In genomic region chr4:148337890-148338880, GRCm38 (mm10) we compare ENCODE assay signal across 10 mouse cellular contexts. TPM values are rescaled to one million over a fixed set of nuclear protein-coding genes. Genes with fewer than 3 reads are reported as not detected.
A peak's percentile ranks its signal among the peaks of the same experiment; 100 is the strongest.
DNase-seq lines count a peak whose midpoint lies in the region; ATAC-seq and TF ChIP-seq lines count a peak whose summit lies in the region.
"Had no signal": no experiment of that assay in that cellular context is flagged by ENCODE, and none has a peak within 500 bp of the region (broad histone marks: within the 10 kb centered on the region; RNA-seq: fewer than 3 reads in every experiment).

No protein-coding gene starts in this region.

- no peaks in the 10 kb centered on the region for H3K9me3 ChIP-seq in forebrain, embryonic 11.5 days (ENCODE audit: control insufficient read depth, low read length)
- H3K9me3 ChIP-seq in forebrain, embryonic 16.5 days (ENCODE audit: control insufficient read depth, low read length) = no peaks in the 10 kb centered on the region
- H3K9me3 ChIP-seq in midbrain, embryonic 10.5 days (replicated peaks) = no peaks in the 10 kb centered on the region
- no peaks in the 10 kb centered on the region for H3K9me3 ChIP-seq in midbrain, embryonic 16.5 days (replicated peaks; ENCODE audit: control insufficient read depth, low read length, poor library complexity, severe bottlenecking)
- no peaks in the 10 kb centered on the region for H3K9me3 ChIP-seq in midbrain, postnatal 0 days (ENCODE audit: low read length)
- no peaks in the 10 kb centered on the region for H3K9me3 ChIP-seq in heart, embryonic 11.5 days (replicated peaks; ENCODE audit: control insufficient read depth, low read length)
- H3K9me3 ChIP-seq: neural tube, embryonic 13.5 days had no signal

- H3K27me3 ChIP-seq in forebrain, embryonic 11.5 days (ENCODE audit: control insufficient read depth, insufficient read depth, low read length) = no peaks in the 10 kb centered on the region
- no peaks in the 10 kb centered on the region for H3K27me3 ChIP-seq in forebrain, embryonic 16.5 days (replicated peaks; ENCODE audit: control insufficient read depth, insufficient read depth, low read length)
- H3K27me3 ChIP-seq in midbrain, embryonic 10.5 days (ENCODE audit: low read depth, poor library complexity, severe bottlenecking) = no peaks in the 10 kb centered on the region
- H3K27me3 ChIP-seq in midbrain, embryonic 16.5 days (ENCODE audit: control insufficient read depth, insufficient read depth, low read depth, low read length) = no peaks in the 10 kb centered on the region
- H3K27me3 ChIP-seq in midbrain, postnatal 0 days (ENCODE audit: insufficient read depth, low read length) = no peaks in the 10 kb centered on the region
- no peaks in the 10 kb centered on the region for H3K27me3 ChIP-seq in heart, embryonic 11.5 days (ENCODE audit: control insufficient read depth, insufficient read depth, low read length)
- H3K27me3 ChIP-seq: neural tube, embryonic 13.5 days; Patski had no signal

- no peak overlapping the region for H3K4me3 ChIP-seq in forebrain, embryonic 11.5 days (ENCODE audit: low read depth, low read length)
- no peak overlapping the region for H3K4me3 ChIP-seq in forebrain, embryonic 16.5 days (replicated peaks; ENCODE audit: low read length)
- no peak overlapping the region for H3K4me3 ChIP-seq in midbrain, embryonic 10.5 days
- H3K4me3 ChIP-seq in midbrain, embryonic 16.5 days (ENCODE audit: low read depth, low read length) = no peak overlapping the region
- no peak overlapping the region for H3K4me3 ChIP-seq in midbrain, postnatal 0 days (ENCODE audit: low read depth, low read length)
- no peak overlapping the region for H3K4me3 ChIP-seq in heart, embryonic 11.5 days (ENCODE audit: low read depth, low read length)
- H3K4me3 ChIP-seq: neural tube, embryonic 13.5 days had no signal

- no peak overlapping the region for H3K9ac ChIP-seq in forebrain, embryonic 11.5 days (ENCODE audit: low read length)
- no peak overlapping the region for H3K9ac ChIP-seq in forebrain, embryonic 16.5 days (replicated peaks; ENCODE audit: low read depth, low read length)
- H3K9ac ChIP-seq in midbrain, embryonic 16.5 days (ENCODE audit: low read depth, low read length) = no peak overlapping the region
- no peak overlapping the region for H3K9ac ChIP-seq in midbrain, postnatal 0 days (replicated peaks; ENCODE audit: low read length, poor library complexity, severe bottlenecking)
- no peak overlapping the region for H3K9ac ChIP-seq in heart, embryonic 11.5 days (ENCODE audit: low read depth, low read length)
- H3K9ac ChIP-seq: neural tube, embryonic 13.5 days had no signal

- H3K4me2 ChIP-seq in forebrain, embryonic 11.5 days (ENCODE audit: low read depth, low read length, severe bottlenecking) = no peak overlapping the region
- no peak overlapping the region for H3K4me2 ChIP-seq in forebrain, embryonic 16.5 days (ENCODE audit: low read length)
- H3K4me2 ChIP-seq in midbrain, embryonic 16.5 days (ENCODE audit: low read length) = no peak overlapping the region
- no peak overlapping the region for H3K4me2 ChIP-seq in midbrain, postnatal 0 days (ENCODE audit: low read depth, low read length, poor library complexity, severe bottlenecking)
- H3K4me2 ChIP-seq in heart, embryonic 11.5 days = no peak overlapping the region
- H3K4me2 ChIP-seq: neural tube, embryonic 13.5 days had no signal

- DNase-seq in forebrain, embryonic 11.5 days (ENCODE audit: low spot score) = no peak
- DNase-seq in midbrain, embryonic 10.5 days (ENCODE audit: low spot score) = peak; percentile 44
- DNase-seq in embryo, embryonic 11 days = peak; percentile 63
- DNase-seq in midbrain, postnatal 0 days (ENCODE audit: low spot score) = peak; percentile 55
- no peak for DNase-seq in ovary, adult 18-20 months (ENCODE audit: low spot score)

- peak; percentile 72 for TF ChIP-seq CTCF in midbrain, postnatal 0 days (IDR thresholded peaks at IDR 0.05)

- 67% methylated on average over 13 of the region's 13 CpGs for WGBS in forebrain, embryonic 11.5 days
- 59% methylated on average over 13 of the region's 13 CpGs for WGBS in forebrain, embryonic 16.5 days
- WGBS in midbrain, embryonic 10.5 days = 67% methylated on average over 13 of the region's 13 CpGs
- WGBS in midbrain, embryonic 16.5 days = 62% methylated on average over 13 of the region's 13 CpGs
- 60% methylated on average over 13 of the region's 13 CpGs for WGBS in midbrain, postnatal 0 days
- WGBS in heart, embryonic 11.5 days (ENCODE audit: insufficient replicate concordance) = 61% methylated on average over 13 of the region's 13 CpGs

- H3K4me1 ChIP-seq in forebrain, embryonic 11.5 days (replicated peaks; ENCODE audit: control insufficient read depth, insufficient read depth, low read length) = no peaks in the 10 kb centered on the region
- H3K4me1 ChIP-seq in forebrain, embryonic 16.5 days (replicated peaks; ENCODE audit: control insufficient read depth, insufficient read depth, low read length) = peaks cover 4% of the 10 kb centered on the region; the same call in 1 of the 2 replicates
- peaks cover 4% of the 10 kb centered on the region; the same call in 1 of the 2 replicates for H3K4me1 ChIP-seq in midbrain, embryonic 10.5 days
- H3K4me1 ChIP-seq in midbrain, embryonic 16.5 days (ENCODE audit: control insufficient read depth, insufficient read depth, low read length) = 0 out of 2 replicates have a peak, but pooled peaks cover 3% of the 10 kb centered on the region
- H3K4me1 ChIP-seq in midbrain, postnatal 0 days (ENCODE audit: insufficient read depth, low read length) = no peaks in the 10 kb centered on the region
- no peaks in the 10 kb centered on the region for H3K4me1 ChIP-seq in heart, embryonic 11.5 days (ENCODE audit: control insufficient read depth, insufficient read depth, low read length)

- H3K27ac ChIP-seq in forebrain, embryonic 11.5 days (ENCODE audit: low read depth, low read length) = no peak overlapping the region
- no peak overlapping the region for H3K27ac ChIP-seq in forebrain, embryonic 16.5 days (ENCODE audit: low read length)
- peak overlapping the region; percentile 39; the same call in 1 of the 2 replicates for H3K27ac ChIP-seq in midbrain, embryonic 10.5 days (replicated peaks)
- H3K27ac ChIP-seq in midbrain, embryonic 16.5 days (ENCODE audit: low read length) = no peak overlapping the region
- H3K27ac ChIP-seq in midbrain, postnatal 0 days (ENCODE audit: low read depth, low read length) = no peak overlapping the region
- no peak overlapping the region for H3K27ac ChIP-seq in heart, embryonic 11.5 days (ENCODE audit: low read depth, low read length)
- H3K27ac ChIP-seq: neural tube, embryonic 13.5 days had no signal

- peak; percentile 31; the same call in 1 of the 2 replicates for ATAC-seq in forebrain, embryonic 11.5 days (replicated peaks; ENCODE audit: low FRiP score)
- no peak for ATAC-seq in forebrain, embryonic 16.5 days
- ATAC-seq in midbrain, embryonic 16.5 days = no peak
- ATAC-seq in midbrain, postnatal 0 days (ENCODE audit: low FRiP score) = 0 out of 2 replicates have a peak, but pooled peaks have one; percentile 14
- no peak for ATAC-seq in heart, embryonic 11.5 days (replicated peaks; ENCODE audit: insufficient number of reproducible peaks, low FRiP score, low TSS enrichment)
- ATAC-seq: Patski had no signal

- no peaks in the 10 kb centered on the region for H3K36me3 ChIP-seq in forebrain, embryonic 11.5 days (ENCODE audit: control insufficient read depth, insufficient read depth, low read length)
- H3K36me3 ChIP-seq in forebrain, embryonic 16.5 days (ENCODE audit: control insufficient read depth, insufficient read depth) = no peaks in the 10 kb centered on the region
- H3K36me3 ChIP-seq in midbrain, embryonic 10.5 days = no peaks in the 10 kb centered on the region
- H3K36me3 ChIP-seq in midbrain, embryonic 16.5 days (ENCODE audit: control insufficient read depth, insufficient read depth, low read length) = no peaks in the 10 kb centered on the region
- H3K36me3 ChIP-seq in midbrain, postnatal 0 days (ENCODE audit: insufficient read depth, low read length) = no peaks in the 10 kb centered on the region
- no peaks in the 10 kb centered on the region for H3K36me3 ChIP-seq in heart, embryonic 11.5 days (ENCODE audit: control insufficient read depth, insufficient read depth, low read length)
- H3K36me3 ChIP-seq: neural tube, embryonic 13.5 days had no signal

RNA-seq across cellular contexts. Expression of gene Disp3, which starts 50.4 kb away (rescaled TPM):
- 2.3 and 3.0 TPM in 2 replicates for polyA plus RNA-seq in forebrain, embryonic 11.5 days (2014; fragmentation: Nextera tagmentation; extraction: Ambion mirVana)
- 11.8 and 12.2 TPM in 2 replicates for polyA plus RNA-seq in forebrain, embryonic 16.5 days (2015; fragmentation: Nextera tagmentation; extraction: Ambion mirVana)
- polyA plus RNA-seq in midbrain, embryonic 10.5 days (2016; fragmentation: Nextera tagmentation; extraction: Ambion mirVana) = 3.2 and 3.7 TPM in 2 replicates
- 12.4 and 12.7 TPM in 2 replicates for polyA plus RNA-seq in midbrain, embryonic 16.5 days (2015; fragmentation: Nextera tagmentation; extraction: Ambion mirVana)
- 19.7 and 25.1 TPM in 2 replicates for total RNA-seq in midbrain, postnatal 0 days (2014; rRNA removed)
- polyA plus RNA-seq in midbrain, postnatal 0 days (2015; fragmentation: Nextera tagmentation; extraction: Ambion mirVana) = 6.8 and 7.8 TPM in 2 replicates
- 0.06 TPM in 1 of 2 replicates, not detected in the other for polyA plus RNA-seq in heart, embryonic 11.5 days (2014; fragmentation: Nextera tagmentation; extraction: Ambion mirVana)

Comparison
In these comparisons a context has a peak if more than half of its experiments do, and no peak if none do; other contexts are left out.
1. ATAC-seq: peak in forebrain, embryonic 11.5 days (single experiment) and midbrain, postnatal 0 days (single experiment); none in forebrain, embryonic 16.5 days (single experiment), midbrain, embryonic 16.5 days (single experiment) and heart, embryonic 11.5 days (single experiment).
2. DNase-seq: peak in midbrain, embryonic 10.5 days (single experiment), embryo, embryonic 11 days (single experiment) and midbrain, postnatal 0 days (single experiment); none in forebrain, embryonic 11.5 days (single experiment) and ovary, adult 18-20 months (single experiment).